Mouse (Mus musculus): ENCODE results near the gene Nubp1.

Nubp1 gene

DNA sequence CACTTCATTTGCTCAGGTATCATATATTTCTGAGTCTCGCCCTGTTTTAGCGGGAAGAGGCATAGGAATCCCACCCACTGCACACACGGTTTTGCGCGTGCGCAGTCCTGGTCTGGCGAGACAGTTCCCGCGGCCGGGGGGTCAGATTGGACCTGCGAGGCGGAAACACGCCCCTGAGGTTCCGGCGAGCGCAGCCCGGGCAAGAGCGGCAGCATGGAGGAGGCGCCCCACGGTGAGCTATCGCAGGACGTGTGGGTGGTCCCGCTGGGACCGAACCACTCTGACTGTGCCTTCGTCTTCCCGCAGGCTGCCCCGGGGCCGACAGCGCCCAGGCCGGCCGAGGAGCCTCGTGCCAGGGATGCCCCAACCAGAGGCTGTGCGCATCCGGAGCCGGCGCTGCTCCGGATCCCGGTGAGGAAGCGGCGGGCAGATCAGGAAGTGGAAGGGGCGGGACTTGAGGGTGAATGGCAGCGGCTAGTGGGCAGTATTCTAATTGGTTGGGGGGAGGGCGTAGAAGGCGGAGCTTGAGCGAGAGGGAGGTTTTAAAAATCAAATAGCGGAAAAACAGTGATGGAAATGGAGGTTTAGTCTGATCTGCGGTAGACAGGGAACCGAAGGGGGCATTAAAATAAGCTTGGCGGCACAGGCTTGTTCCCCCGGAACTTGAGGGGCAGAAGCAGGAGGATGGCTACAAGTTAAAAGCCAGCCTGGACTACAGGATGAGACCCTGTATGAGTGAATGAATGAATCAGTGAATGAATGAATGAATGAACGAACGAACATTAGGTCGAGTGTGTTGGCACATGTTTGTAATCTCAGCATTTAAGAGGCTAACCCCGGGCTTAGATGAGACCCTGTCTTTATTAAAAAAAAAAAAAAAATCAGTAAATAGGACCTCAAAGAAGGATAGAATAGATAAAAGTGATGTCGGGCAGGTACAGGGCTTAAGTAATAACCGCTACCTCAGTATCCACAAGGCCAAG is at the start of gene Nubp1:
Gene Nubp1 (plus strand): TSS at position 185 of the 983 bp plus-strand sequence.
- peak; percentile 96 to 97 for DNase-seq

DNA sequence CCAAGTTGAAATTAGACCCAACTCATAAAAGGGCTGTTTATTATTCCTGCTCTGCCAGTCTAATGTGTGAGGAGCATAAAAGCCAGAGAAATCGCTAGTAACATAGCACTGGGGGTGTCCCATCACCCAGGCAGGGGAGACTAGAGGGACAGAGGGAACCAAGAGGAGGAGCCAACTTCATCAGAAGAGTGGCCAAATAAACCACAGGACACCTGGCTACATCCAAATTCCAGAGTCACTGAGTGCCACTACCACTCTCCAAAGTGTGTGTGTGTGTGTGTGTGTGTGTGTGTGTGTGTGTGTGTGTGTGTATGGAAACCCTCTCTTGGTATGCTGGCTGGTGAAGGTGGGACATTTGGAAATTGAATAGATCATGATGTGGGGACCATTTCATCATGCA is 48.7 kb upstream of the Nubp1 start:
- peak; percentile 52 to 56 for DNase-seq

- DNase-seq = no peak
Observed at GRCm38 (mm10) chr16:10365796-10366195, 46.0 kb upstream of the Nubp1 start.

DNA sequence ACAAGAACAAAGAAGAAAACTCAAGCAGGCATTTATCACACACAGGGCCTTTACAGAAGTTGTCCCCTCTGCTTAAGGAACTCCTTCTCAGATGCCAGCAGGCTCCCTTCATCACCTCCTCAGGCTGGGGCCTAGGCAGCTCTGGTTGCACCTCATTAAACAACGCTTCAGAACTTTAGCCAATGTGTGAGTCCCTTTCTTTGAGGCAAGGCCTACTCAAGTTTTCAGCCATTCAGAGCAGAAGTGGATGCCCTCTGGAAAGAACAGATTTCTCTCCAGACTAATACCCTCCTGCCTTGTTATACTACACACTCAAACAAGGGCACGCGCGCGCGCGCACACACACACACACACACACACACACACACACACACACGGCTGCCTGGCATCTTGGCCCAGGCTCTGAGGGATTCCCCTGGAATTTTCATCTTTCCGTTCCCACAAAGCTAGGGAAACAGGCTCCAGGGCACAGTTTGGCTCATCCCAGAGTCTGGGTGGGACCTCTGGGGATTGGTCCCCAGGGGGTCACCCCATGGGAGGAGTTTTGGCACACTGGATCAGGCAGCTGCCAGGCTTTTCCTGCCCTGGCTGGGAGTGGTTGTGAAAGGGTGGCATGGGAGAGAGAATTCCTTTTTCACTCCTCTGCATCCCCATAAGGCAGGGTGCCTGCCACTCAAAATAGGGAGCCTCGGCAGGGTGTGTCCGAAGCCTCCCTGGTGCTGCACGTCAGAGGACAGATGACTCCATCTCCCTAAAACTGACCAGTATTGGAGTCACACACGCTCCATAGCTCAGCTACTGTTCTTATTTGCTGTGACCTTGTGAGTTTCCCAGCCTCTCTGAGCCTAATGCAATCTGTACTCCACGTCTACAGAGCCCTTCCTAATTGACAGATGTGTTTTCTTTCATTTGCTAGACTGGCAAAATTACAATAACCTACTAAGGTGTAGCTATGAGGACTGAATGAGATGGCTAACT is 45.2 kb upstream of the Nubp1 start:
- peak; percentile 13 to 47 for DNase-seq

- no peak for DNase-seq
Observed at GRCm38 (mm10) chr16:10369468-10369934, 42.2 kb upstream of the Nubp1 start.

GRCm38 (mm10) chr16:10369996-10370395 is 41.8 kb upstream of the Nubp1 start:
- DNase-seq = no peak

DNA sequence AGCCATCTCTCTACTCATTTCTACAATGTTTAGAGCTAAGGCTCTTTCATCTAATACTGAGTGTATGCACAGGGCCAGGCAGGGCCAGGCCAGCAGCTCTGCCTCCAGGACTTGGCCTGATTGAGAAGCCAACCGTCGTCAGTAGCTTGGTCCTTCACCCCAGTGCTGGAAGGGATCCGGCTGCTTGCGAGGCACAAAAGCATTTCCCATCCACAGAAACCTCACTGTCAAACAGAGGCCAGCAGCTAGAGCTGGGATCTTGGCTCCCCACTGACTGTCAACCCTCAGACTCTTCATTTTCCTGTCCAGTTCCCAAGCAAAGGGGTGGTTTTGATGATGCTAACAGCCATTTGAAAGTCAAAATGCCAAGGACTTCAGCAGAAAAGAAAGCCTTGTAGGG is 39.4 kb upstream of the Nubp1 start:
- DNase-seq = no peak

GRCm38 (mm10) chr16:10374254-10375011 is 37.3 kb upstream of the Nubp1 start:
- peak; percentile 52 to 67 for DNase-seq

- DNase-seq = no peak
Observed at GRCm38 (mm10) chr16:10377286-10377685, 34.5 kb upstream of the Nubp1 start.

DNA sequence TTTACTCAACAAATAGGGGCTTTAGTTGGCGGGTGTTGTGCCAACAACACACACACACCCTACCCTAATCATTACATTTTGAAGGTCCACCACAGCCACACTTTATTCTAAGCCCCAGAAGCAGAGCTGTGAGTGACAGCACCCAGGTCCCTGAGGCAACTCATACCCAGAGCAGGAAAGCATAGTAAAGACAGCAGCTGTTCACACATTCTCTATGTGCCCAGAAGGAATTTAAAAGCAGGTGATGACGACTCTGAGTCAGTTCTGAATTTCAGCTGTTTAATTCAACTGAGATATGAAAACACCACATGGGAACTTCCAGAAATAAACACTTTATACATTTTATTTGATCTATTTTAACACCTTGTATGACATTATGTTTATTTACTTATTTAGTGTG is 32.2 kb upstream of the Nubp1 start:
- DNase-seq = no peak

DNA sequence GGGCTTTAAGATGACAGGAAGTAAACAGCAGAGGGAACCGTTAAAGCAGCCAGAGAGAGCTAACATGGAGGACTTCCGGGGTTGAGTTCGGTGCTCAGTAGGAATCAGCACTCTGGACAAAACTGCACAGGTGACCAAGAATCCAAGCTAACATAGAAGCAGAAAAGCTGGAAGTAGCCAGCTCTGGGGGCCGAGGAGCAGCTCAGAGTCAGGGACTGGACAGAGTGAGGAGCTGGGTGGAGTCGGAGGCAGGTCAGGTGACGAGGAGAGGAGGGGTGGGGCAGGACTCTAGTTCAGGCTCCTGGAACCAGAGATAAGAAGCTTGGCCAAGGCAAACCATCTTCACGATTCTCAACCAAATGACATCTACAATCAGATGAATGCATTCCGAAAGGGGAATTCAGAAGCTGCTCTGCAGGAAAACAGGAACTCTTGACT is 27.7 kb upstream of the Nubp1 start:
- no peak for DNase-seq

DNA sequence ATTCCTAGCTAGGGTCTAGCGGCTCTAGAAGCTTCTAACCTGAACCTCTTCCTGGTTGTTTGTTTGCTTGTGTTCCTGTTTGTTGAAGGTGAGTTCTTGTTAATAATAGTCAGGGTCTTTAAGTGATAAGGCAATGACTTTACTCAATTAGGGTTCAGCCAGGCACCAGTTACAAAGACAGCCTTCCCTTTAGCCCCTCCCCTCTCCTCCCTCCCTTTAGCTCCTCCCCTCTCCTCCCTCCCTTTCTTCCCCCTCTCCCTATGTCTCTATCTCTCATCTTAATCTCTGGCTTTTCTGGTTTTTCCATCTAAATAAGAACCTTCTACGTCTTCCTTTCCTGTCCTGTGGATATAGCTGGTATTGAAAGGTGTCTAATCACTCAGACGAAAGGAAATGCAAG is 27.2 kb upstream of the Nubp1 start:
- DNase-seq = no peak

DNA sequence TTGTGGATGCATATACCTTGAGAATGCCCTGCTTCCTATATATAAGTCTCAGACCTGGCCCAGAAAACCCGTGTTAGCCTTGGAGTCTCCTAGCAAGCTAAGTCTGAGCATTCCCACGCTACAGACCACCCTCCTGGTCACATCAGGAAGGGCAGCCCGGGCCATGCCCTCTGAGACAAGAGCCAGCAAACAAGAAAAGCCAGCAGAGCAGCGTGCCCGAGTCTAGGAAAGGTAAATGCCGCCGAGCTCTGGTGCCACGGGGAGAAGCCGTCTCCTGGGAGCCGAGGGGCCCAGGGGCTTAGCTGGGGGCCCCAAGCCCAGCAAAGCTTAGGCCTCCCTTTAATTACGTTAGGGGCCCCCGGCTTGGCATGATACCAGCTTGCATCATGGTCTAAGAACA is 26.5 kb upstream of the Nubp1 start:
- DNase-seq = no peak

DNA sequence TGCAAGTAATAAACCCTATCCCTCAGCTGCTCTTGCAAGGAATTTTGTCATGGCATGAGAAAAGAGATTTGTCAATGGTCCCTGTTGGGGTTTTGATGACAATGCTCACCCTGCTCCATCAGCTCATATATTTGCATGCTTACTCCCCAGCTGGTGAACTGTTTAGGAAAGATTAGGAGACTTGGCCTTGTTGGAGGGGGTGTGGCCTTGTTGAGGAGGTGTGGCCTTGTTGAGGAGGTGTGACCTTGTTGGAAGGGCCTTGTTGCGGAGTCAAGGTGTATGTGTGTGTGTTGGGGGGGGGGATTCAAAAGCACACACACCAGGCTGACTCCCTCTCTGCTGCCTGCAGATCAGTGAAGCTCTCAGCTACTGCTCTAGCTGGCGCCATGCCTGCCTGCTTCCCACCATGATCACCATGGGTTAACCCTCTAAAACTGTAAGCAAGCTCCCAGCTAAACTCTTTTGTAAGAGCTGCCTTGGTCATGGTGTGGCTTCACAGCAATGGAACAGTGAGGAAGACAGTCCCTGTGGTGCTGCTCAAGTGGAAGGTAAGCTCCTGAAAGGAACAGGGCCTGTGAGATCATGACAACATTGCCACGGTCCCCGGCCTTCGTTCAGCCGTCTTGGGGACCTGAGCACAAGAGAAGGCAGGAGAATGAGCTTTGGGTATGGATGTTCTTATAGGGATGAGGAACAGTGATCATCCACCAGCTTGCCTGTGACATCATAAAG is 22.9 kb upstream of the Nubp1 start:
- DNase-seq = no peak

GRCm38 (mm10) chr16:10392587-10392986 is 19.2 kb upstream of the Nubp1 start:
- DNase-seq = no peak

DNA sequence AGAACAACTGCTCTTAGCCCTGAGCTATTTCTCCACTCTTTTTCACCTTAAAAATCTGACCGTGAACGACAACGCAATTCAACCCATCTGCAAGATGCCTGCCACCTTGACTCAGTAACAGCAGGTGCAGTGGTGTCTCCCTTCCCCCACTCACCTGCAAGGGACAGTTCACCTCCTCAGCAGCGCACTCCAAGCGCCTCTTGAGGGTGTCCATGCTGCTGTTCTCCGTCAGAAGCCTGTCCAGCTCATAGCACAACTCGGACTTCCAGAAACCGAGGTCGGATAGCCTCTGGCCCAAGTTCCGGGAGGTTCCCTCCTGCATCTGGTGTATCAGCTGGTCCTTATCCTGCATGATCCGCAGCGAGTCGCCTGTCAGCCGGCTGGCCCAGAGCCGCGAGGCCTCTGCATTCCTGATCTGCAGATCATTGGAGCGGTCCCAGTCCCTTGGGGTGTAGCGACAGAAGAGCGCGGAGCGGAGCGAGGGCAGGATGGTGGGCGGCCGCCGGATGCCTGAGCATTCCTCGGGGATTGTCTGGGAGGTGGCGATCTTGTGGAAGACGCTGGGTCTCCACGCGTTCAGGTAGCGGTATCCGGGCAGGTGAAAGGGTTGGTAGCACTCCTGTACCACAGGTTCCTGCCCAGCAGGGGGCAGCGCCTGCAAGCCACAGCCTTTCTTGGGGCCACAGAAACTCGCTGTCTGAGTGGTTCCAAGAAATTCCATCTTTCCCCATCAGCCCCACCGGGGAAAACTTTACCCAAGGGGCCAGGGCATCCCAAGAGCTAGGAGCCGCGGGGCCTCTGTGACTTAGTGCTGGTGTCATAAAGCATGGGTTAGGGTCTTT is 16.8 kb upstream of the Nubp1 start, which contains the start of gene Tekt5:
Gene Tekt5 (minus strand): TSS at position 792 of the 842 bp plus-strand sequence.
- peak; percentile 56 to 64 for DNase-seq

GRCm38 (mm10) chr16:10398755-10399154 is 13.0 kb upstream of the Nubp1 start:
- no peak for DNase-seq

DNA sequence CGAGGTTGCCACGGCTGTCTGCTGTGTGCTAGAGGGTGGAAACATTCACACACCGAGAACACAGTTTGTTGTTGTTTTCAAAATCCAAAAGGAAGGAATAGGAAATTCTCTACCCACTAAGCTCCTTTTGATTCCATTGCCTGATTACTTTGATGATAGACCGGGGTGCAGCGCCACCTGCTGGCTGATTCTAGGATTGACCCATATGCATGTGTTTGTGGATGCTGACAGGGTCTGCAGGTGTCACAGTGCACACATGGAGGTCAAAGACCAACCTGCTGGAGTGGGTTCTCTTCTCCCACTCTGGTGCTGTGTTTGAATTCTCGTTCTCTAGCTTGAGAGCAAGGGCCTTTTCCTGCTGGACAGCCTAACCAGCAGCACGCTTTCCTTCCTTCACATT is 12.6 kb upstream of the Nubp1 start:
- peak; percentile 92 to 94 for DNase-seq

- DNase-seq = peak; percentile 81 to 85
Observed at GRCm38 (mm10) chr16:10415976-10416375, 4.2 kb downstream of the Nubp1 start.

DNA sequence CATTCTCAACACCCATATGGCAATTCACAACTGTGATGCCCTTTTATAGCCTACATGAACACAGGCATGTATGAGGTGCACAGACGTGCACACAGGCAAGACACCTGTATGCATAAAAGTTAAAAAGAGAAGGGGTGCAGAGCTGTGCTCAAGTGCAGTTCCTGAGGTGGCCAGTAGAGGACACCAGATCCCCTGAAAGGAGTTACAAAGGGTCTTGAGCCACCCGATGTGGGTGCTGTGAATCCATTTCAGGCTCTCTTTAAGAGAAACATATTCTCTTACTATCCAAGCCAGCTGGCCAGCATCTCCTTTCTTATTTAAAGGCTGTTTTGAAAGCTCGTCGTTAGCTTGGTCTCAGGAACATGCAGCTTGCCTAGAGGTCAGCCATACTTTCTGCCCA is 5.1 kb downstream of the Nubp1 start:
- peak in 1 of 2 experiments; percentile 33 for DNase-seq
